Mouse (Mus musculus) intestine, postnatal 0 days (tissue): ENCODE measurements at regions not wholly inside any gene's neighbourhood (a gene's known extent, or its start where the extent isn't known, plus 50 kb on each side); places are given as distances from the start of the nearest gene placed in this dataset.
A peak's percentile ranks its signal among the peaks of the same experiment; 100 is the strongest.

Experiments
- ATAC-seq: fragments of 200-750 bp; cut with Nextera tagmentation; 2 replicates; pipeline ENCODE4 v1.8.0; 2017; ENCODE audit warnings: mild to moderate bottlenecking, moderate TSS enrichment, moderate library complexity
- H3K27ac ChIP-seq: fragments of 300-500 bp; sonication (generic); 2 replicates; pipeline ENCODE4 v1.5.1; 2014; ENCODE audit warnings: mild to moderate bottlenecking, low read depth, low read length, moderate library complexity
- H3K27me3 ChIP-seq: fragments of 300-500 bp; sonication (generic); replicated peaks from 2 replicates; pipeline ENCODE4 v1.6.1; 2014; ENCODE audit warnings: low read length, mixed read lengths; ENCODE audit not compliant: control insufficient read depth, insufficient read depth
- H3K36me3 ChIP-seq: fragments of 300-500 bp; sonication (generic); 2 replicates; pipeline ENCODE4 v1.6.1; 2014; ENCODE audit warnings: mild to moderate bottlenecking, moderate library complexity; ENCODE audit not compliant: control insufficient read depth, insufficient read depth
- H3K4me1 ChIP-seq: fragments of 300-500 bp; sonication (generic); replicated peaks from 2 replicates; pipeline ENCODE4 v1.6.1; 2014; ENCODE audit warnings: antibody characterized with exemption, low read length, mixed read lengths; ENCODE audit not compliant: control insufficient read depth, insufficient read depth
- H3K4me2 ChIP-seq: fragments of 300-500 bp; sonication (generic); replicated peaks from 2 replicates; pipeline ENCODE4 v1.6.1; 2014; ENCODE audit warnings: low read depth, mild to moderate bottlenecking, moderate library complexity
- H3K4me3 ChIP-seq: fragments of 300-500 bp; sonication (generic); 2 replicates; pipeline ENCODE4 v1.5.1; 2014; ENCODE audit warnings: low read depth, low read length
- H3K9ac ChIP-seq: fragments of 300-500 bp; sonication (generic); 2 replicates; pipeline ENCODE4 v1.6.1; 2014; ENCODE audit warnings: mild to moderate bottlenecking, low read depth, low read length
- H3K9me3 ChIP-seq: fragments of 300-500 bp; sonication (generic); 2 replicates; pipeline ENCODE4 v1.6.1; 2016; ENCODE audit warnings: mixed run types; ENCODE audit not compliant: control insufficient read depth
- CTCF ChIP-seq: sonication (generic); IDR thresholded peaks from 2 replicates; pipeline ENCODE4 v1.5.1; 2016; ENCODE audit warnings: low read depth, mild to moderate bottlenecking, control low read depth, antibody characterized with exemption, moderate library complexity
- WGBS: fragments of 180-500 bp; shearing (Covaris S2); extraction: QIAGEN DNeasy Blood & Tissue Kit; methylation state at CpG from one replicate; pipeline ENCODE4 v1.1.7; 2014; 5-methylcytosine and 5-hydroxymethylcytosine counted together

- no peak overlapping the region; the same call in 1 of the 2 replicates for H3K4me2 ChIP-seq
- WGBS = 9% methylated on average over 6 of the region's 6 CpGs
- no peaks in the 10 kb centered on the region for H3K27me3 ChIP-seq
- no peak overlapping the region for H3K4me3 ChIP-seq
- no peak overlapping the region for H3K27ac ChIP-seq
- H3K9me3 ChIP-seq = no peaks in the 10 kb centered on the region
- no peaks in the 10 kb centered on the region for H3K36me3 ChIP-seq
- no peak for ATAC-seq
- no peak overlapping the region for H3K9ac ChIP-seq
- TF ChIP-seq CTCF = no peak
- H3K4me1 ChIP-seq = peaks cover 12% of the 10 kb centered on the region
Observed at GRCm38 (mm10) chr12:110206812-110207211, 72.1 kb upstream of the Dio3 start.

GRCm38 (mm10) chr12:110207246-110207852 lies 71.5 kb upstream of the Dio3 start:
- no peak for TF ChIP-seq CTCF
- H3K27me3 ChIP-seq = no peaks in the 10 kb centered on the region
- H3K9ac ChIP-seq = no peak overlapping the region
- H3K4me3 ChIP-seq = no peak overlapping the region
- H3K4me1 ChIP-seq = peaks cover 12% of the 10 kb centered on the region
- no peak overlapping the region; the same call in 1 of the 2 replicates for H3K4me2 ChIP-seq
- no peaks in the 10 kb centered on the region for H3K36me3 ChIP-seq
- no peak overlapping the region for H3K27ac ChIP-seq
- no peak for ATAC-seq
- 47% methylated on average over 9 of the region's 9 CpGs for WGBS
- no peaks in the 10 kb centered on the region for H3K9me3 ChIP-seq

GRCm38 (mm10) chr12:110212716-110213115 lies 66.2 kb upstream of the Dio3 start:
- no peaks in the 10 kb centered on the region for H3K27me3 ChIP-seq
- no peak for TF ChIP-seq CTCF
- H3K4me2 ChIP-seq = no peak overlapping the region
- no peaks in the 10 kb centered on the region for H3K36me3 ChIP-seq
- no peak overlapping the region for H3K9ac ChIP-seq
- no peak overlapping the region for H3K27ac ChIP-seq
- 50% methylated on average over 4 of the region's 4 CpGs for WGBS
- no peaks in the 10 kb centered on the region for H3K9me3 ChIP-seq
- H3K4me1 ChIP-seq = no peaks in the 10 kb centered on the region; the same call in 1 of the 2 replicates
- no peak overlapping the region for H3K4me3 ChIP-seq
- peak; percentile 81 for ATAC-seq

DNA sequence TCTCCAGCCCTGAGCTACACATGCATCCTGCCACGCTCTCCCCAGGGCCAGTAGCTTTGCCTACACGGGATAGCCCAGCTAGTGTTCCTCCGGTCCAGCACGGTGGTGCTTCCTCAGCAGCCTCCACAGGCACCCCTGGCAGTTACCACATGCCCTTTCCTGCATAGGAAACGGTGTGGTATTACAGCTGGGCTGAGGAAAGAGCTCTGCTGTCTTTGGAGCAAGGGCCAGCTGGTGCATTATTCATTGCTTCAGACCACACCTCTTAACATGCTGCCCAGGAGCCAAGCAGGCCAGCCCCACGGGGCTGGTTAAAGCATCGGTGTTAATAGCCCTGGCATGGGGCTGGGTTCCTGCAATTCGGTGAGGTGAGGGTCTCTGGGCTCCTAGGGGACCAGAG lies 64.0 kb upstream of the Dio3 start:
- H3K4me1 ChIP-seq = no peaks in the 10 kb centered on the region
- no peak for TF ChIP-seq CTCF
- H3K27ac ChIP-seq = no peak overlapping the region
- H3K9me3 ChIP-seq = no peaks in the 10 kb centered on the region
- no peaks in the 10 kb centered on the region for H3K36me3 ChIP-seq
- no peak overlapping the region for H3K4me3 ChIP-seq
- ATAC-seq = no peak
- no peak overlapping the region for H3K4me2 ChIP-seq
- WGBS = 38% methylated on average over 8 of the region's 8 CpGs
- H3K27me3 ChIP-seq = no peaks in the 10 kb centered on the region
- H3K9ac ChIP-seq = no peak overlapping the region

DNA sequence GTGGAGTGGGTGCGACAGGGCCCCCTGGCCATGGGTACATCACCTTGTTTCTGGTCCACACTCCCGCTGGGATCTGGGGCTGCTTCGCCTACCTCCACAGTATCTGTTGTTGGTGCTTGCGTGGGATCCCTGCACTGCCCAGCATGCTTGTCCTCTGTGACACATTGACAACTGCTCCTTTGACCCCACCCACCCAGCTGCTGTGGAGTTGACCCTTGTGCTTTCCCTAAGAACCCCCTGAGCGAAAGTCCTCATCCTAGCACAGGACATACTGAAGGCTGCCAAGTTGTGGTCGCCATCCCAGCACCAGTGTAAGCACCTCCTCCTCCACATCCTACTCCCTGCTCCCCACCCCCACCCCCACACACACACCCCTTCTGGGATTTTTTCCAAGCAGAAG lies 63.6 kb upstream of the Dio3 start:
- no peak for ATAC-seq
- Histone ChIP-seq H3K4me1 (0 out of 2 replicates have a peak, but pooled peaks cover 4% of the 10 kb centered on the region), H3K27ac (no peak overlapping the region), H3K4me3 (no peak overlapping the region), H3K36me3 (no peaks in the 10 kb centered on the region), H3K4me2 (no peak overlapping the region), H3K9ac (no peak overlapping the region), H3K27me3 (no peaks in the 10 kb centered on the region), H3K9me3 (no peaks in the 10 kb centered on the region)
- TF ChIP-seq CTCF = no peak
- 58% methylated on average over 6 of the region's 6 CpGs for WGBS

- 59% methylated on average over 8 of the region's 8 CpGs for WGBS
Observed at GRCm38 (mm10) chr12:110219750-110220149, 59.1 kb upstream of the Dio3 start.

GRCm38 (mm10) chr12:110220516-110220915 lies 58.4 kb upstream of the Dio3 start:
- H3K9ac ChIP-seq = no peak overlapping the region
- H3K4me1 ChIP-seq = 0 out of 2 replicates have a peak, but pooled peaks cover 4% of the 10 kb centered on the region
- H3K36me3 ChIP-seq = no peaks in the 10 kb centered on the region
- no peak overlapping the region for H3K4me3 ChIP-seq
- H3K27me3 ChIP-seq = no peaks in the 10 kb centered on the region
- no peak overlapping the region for H3K4me2 ChIP-seq
- no peaks in the 10 kb centered on the region for H3K9me3 ChIP-seq
- TF ChIP-seq CTCF = no peak
- peak; percentile 63; the same call in 1 of the 2 replicates for ATAC-seq
- WGBS = 31% methylated on average over 8 of the region's 8 CpGs
- peak overlapping the region; percentile 41 for H3K27ac ChIP-seq

More at GRCm38 (mm10) chr12:110219750-110220149, 59.1 kb upstream of the Dio3 start:
- no peak overlapping the region for H3K27ac ChIP-seq
- H3K9me3 ChIP-seq = no peaks in the 10 kb centered on the region
- H3K36me3 ChIP-seq = no peaks in the 10 kb centered on the region
- no peak overlapping the region for H3K9ac ChIP-seq
- no peak overlapping the region for H3K4me2 ChIP-seq
- no peak for TF ChIP-seq CTCF
- no peak for ATAC-seq
- 0 out of 2 replicates have a peak, but pooled peaks cover 4% of the 10 kb centered on the region for H3K4me1 ChIP-seq
- no peak overlapping the region for H3K4me3 ChIP-seq
- no peaks in the 10 kb centered on the region for H3K27me3 ChIP-seq
